Mouse (Mus musculus): ENCODE results near the gene Kctd17.
A peak's percentile ranks its signal among the peaks of the same experiment; 100 is the strongest.

The Kctd17 gene

GRCm38 (mm10) chr15:78481448-78482000 lies 53.2 kb downstream of the Kctd17 start:
- peak in 1 of 2 experiments; percentile 10 for DNase-seq (ENCODE audit: low spot score in 2 of 2)

- no peak for DNase-seq (ENCODE audit: low spot score in 2 of 2)
Measured at GRCm38 (mm10) chr15:78482518-78482917, 54.2 kb downstream of the Kctd17 start.

GRCm38 (mm10) chr15:78483311-78483710 lies 54.9 kb downstream of the Kctd17 start:
- DNase-seq (ENCODE audit: low spot score in 2 of 2) = no peak

- DNase-seq (ENCODE audit: low spot score in 2 of 2) = no peak
Measured at GRCm38 (mm10) chr15:78486564-78486963, 58.2 kb downstream of the Kctd17 start.

- DNase-seq (ENCODE audit: low spot score in 2 of 2) = no peak
Measured at GRCm38 (mm10) chr15:78487066-78487465, 58.7 kb downstream of the Kctd17 start.

Data from urinary bladder, postnatal 36 days (tissue).